Mouse (Mus musculus) 3134 (cell line): ENCODE measurements around the gene Opalin.

Source experiments
- DNase-seq: peaks from one replicate; pipeline ENCODE4 v3.0.0-alpha.2; 2011; ENCODE audit warnings: low spot score; ENCODE audit not compliant: insufficient read length; ENCODE audit errors: extremely low read depth

The Opalin gene

GRCm38 (mm10) chr19:41076906-41077305 is at the start of gene Opalin:
Gene Opalin, minus strand, starts transcription at chr19:41077113.
- DNase-seq = no peak

- no peak for DNase-seq
These were observed 46.1 kb upstream of the Opalin start for GRCm38 (mm10) chr19:41123009-41123408.

- DNase-seq = no peak
These were observed 43.0 kb upstream of the Opalin start for GRCm38 (mm10) chr19:41119924-41120323.

- DNase-seq = no peak
These were observed 41.4 kb upstream of the Opalin start for GRCm38 (mm10) chr19:41118346-41118745.

GRCm38 (mm10) chr19:41117334-41117733 is 40.4 kb upstream of the Opalin start:
- DNase-seq = no peak

- no peak for DNase-seq
These were observed 37.7 kb upstream of the Opalin start for GRCm38 (mm10) chr19:41114611-41115010.

- no peak for DNase-seq
These were observed 37.1 kb upstream of the Opalin start for GRCm38 (mm10) chr19:41113911-41114531.

- no peak for DNase-seq
These were observed 35.7 kb upstream of the Opalin start for GRCm38 (mm10) chr19:41112609-41113008.

- no peak for DNase-seq
These were observed 33.1 kb upstream of the Opalin start for GRCm38 (mm10) chr19:41109991-41110390.

GRCm38 (mm10) chr19:41109496-41109895 is 32.6 kb upstream of the Opalin start:
- no peak for DNase-seq

- DNase-seq = no peak
These were observed 31.8 kb upstream of the Opalin start for GRCm38 (mm10) chr19:41108666-41109065.

- no peak for DNase-seq
These were observed 30.6 kb upstream of the Opalin start for GRCm38 (mm10) chr19:41107530-41107929.

GRCm38 (mm10) chr19:41104922-41105321 is 28.0 kb upstream of the Opalin start:
- no peak for DNase-seq

- peak; percentile 78 for DNase-seq
These were observed 24.5 kb upstream of the Opalin start for GRCm38 (mm10) chr19:41101390-41101789.

- no peak for DNase-seq
These were observed 23.9 kb upstream of the Opalin start for GRCm38 (mm10) chr19:41100863-41101262.

GRCm38 (mm10) chr19:41097038-41097437 is 20.1 kb upstream of the Opalin start:
- DNase-seq = no peak

GRCm38 (mm10) chr19:41091901-41092300 is 15.0 kb upstream of the Opalin start:
- no peak for DNase-seq

GRCm38 (mm10) chr19:41089833-41090232 is 12.9 kb upstream of the Opalin start:
- no peak for DNase-seq

- DNase-seq = no peak
These were observed 11.6 kb upstream of the Opalin start for GRCm38 (mm10) chr19:41088491-41088890.

GRCm38 (mm10) chr19:41087901-41088300 is 11.0 kb upstream of the Opalin start:
- DNase-seq = no peak

GRCm38 (mm10) chr19:41086700-41087099 is 9.8 kb upstream of the Opalin start:
- DNase-seq = no peak

GRCm38 (mm10) chr19:41086289-41086688 is 9.4 kb upstream of the Opalin start:
- DNase-seq = no peak

- DNase-seq = no peak
These were observed 6.7 kb upstream of the Opalin start for GRCm38 (mm10) chr19:41083646-41084045.
